ENCODE assay signal across 28 mouse cellular contexts in genomic region chr6:26490321-26490720, GRCm38 (mm10).
"Had no signal": no experiment of that assay in that cellular context is flagged by ENCODE, and none has a peak within 500 bp of the region (broad histone marks: within the 10 kb centered on the region; RNA-seq: fewer than 3 reads in every experiment).

No protein-coding gene starts in this region.

- ATAC-seq: forebrain, embryonic 13.5 days; forebrain, embryonic 15.5 days; forebrain, embryonic 16.5 days; forebrain, postnatal 0 days had no signal

- H3K27me3 ChIP-seq: embryonic facial prominence, embryonic 12.5 days; embryonic facial prominence, embryonic 13.5 days; embryonic facial prominence, embryonic 15.5 days; forebrain, embryonic 12.5 days; forebrain, embryonic 13.5 days; forebrain, embryonic 15.5 days had no signal

- H3K9ac ChIP-seq: embryonic facial prominence, embryonic 12.5 days; embryonic facial prominence, embryonic 13.5 days; embryonic facial prominence, embryonic 15.5 days; forebrain, embryonic 12.5 days; forebrain, embryonic 13.5 days; forebrain, embryonic 15.5 days; forebrain, postnatal 0 days had no signal

- H3K4me2 ChIP-seq: embryonic facial prominence, embryonic 12.5 days; embryonic facial prominence, embryonic 13.5 days; embryonic facial prominence, embryonic 15.5 days; forebrain, embryonic 12.5 days; forebrain, embryonic 13.5 days; forebrain, embryonic 15.5 days had no signal

- DNase-seq: cerebellum, adult 2 months; cerebellum, adult 8-10 months; cerebellum, adult 9-10 months; cerebellum, adult 9-11 months; cerebellum, postnatal 10 days; cerebellum, postnatal 14 days; cerebellum, postnatal 25 days; cerebellum, postnatal 36 days; embryo, embryonic 11 days; forebrain, postnatal 0 days; gastrocnemius, adult 2 months; gastrocnemius, postnatal 10 days; gastrocnemius, postnatal 14 days; gastrocnemius, postnatal 25 days; gastrocnemius, postnatal 36 days; heart, adult 11 months; heart, adult 18-20 months; heart, adult 2 months had no signal

- H3K36me3 ChIP-seq: embryonic facial prominence, embryonic 10.5 days; embryonic facial prominence, embryonic 12.5 days; embryonic facial prominence, embryonic 13.5 days; embryonic facial prominence, embryonic 15.5 days; forebrain, embryonic 10.5 days; forebrain, embryonic 12.5 days; forebrain, embryonic 15.5 days had no signal

- H3K4me1 ChIP-seq: embryonic facial prominence, embryonic 10.5 days; embryonic facial prominence, embryonic 12.5 days; embryonic facial prominence, embryonic 13.5 days; embryonic facial prominence, embryonic 15.5 days; forebrain, embryonic 10.5 days; forebrain, embryonic 12.5 days; forebrain, embryonic 13.5 days; forebrain, embryonic 15.5 days had no signal

- H3K27ac ChIP-seq: embryonic facial prominence, embryonic 10.5 days; embryonic facial prominence, embryonic 12.5 days; embryonic facial prominence, embryonic 13.5 days; embryonic facial prominence, embryonic 15.5 days; forebrain, embryonic 10.5 days; forebrain, embryonic 12.5 days; forebrain, embryonic 13.5 days; forebrain, embryonic 15.5 days; gastrocnemius, adult 2 months; heart, adult 2 months had no signal

- H3K9me3 ChIP-seq: embryonic facial prominence, embryonic 10.5 days; embryonic facial prominence, embryonic 12.5 days; embryonic facial prominence, embryonic 13.5 days; embryonic facial prominence, embryonic 15.5 days; forebrain, embryonic 10.5 days; forebrain, embryonic 12.5 days; forebrain, embryonic 13.5 days; forebrain, embryonic 15.5 days had no signal

- H3K4me3 ChIP-seq: embryonic facial prominence, embryonic 10.5 days; embryonic facial prominence, embryonic 12.5 days; embryonic facial prominence, embryonic 13.5 days; embryonic facial prominence, embryonic 15.5 days; erythroblast, embryonic 14.5 days; forebrain, embryonic 10.5 days; forebrain, embryonic 12.5 days; forebrain, embryonic 13.5 days; forebrain, embryonic 15.5 days; gastrocnemius, adult 2 months; heart, adult 2 months had no signal
